Mouse (Mus musculus) small intestine, adult 2 months (tissue): ENCODE data around the gene Hspa1l. TPM values are rescaled to one million over a fixed set of nuclear protein-coding genes. Genes with fewer than 3 reads are reported as not detected.

ENCODE experiments used
- H3K27ac ChIP-seq: fragments of 200-500 bp; 2 replicates; pipeline ENCODE4 v1.5.1; 2012; ENCODE audit warnings: low read depth, low read length, control low read depth, inconsistent platforms; ENCODE audit not compliant: insufficient read depth
- H3K27me3 ChIP-seq: fragments of 200-500 bp; 2 replicates; pipeline ENCODE4 v1.6.1; 2012; ENCODE audit warnings: mild to moderate bottlenecking, moderate library complexity, low read length, inconsistent platforms; ENCODE audit not compliant: control insufficient read depth, insufficient read depth
- H3K36me3 ChIP-seq: fragments of 200-500 bp; 2 replicates; pipeline ENCODE4 v1.6.1; 2012; ENCODE audit warnings: mild to moderate bottlenecking, low read length, control low read depth, inconsistent platforms; ENCODE audit not compliant: control insufficient read depth, insufficient read depth
- H3K4me1 ChIP-seq: fragments of 200-500 bp; 2 replicates; pipeline ENCODE4 v1.6.1; 2012; ENCODE audit warnings: low read length, inconsistent platforms, mixed read lengths; ENCODE audit not compliant: control insufficient read depth, insufficient read depth, insufficient read length
- H3K4me3 ChIP-seq: fragments of 200-500 bp; 2 replicates; pipeline ENCODE4 v1.5.1; 2012; ENCODE audit warnings: low read depth, mild to moderate bottlenecking, control low read depth, inconsistent platforms, low read length, moderate library complexity
- CTCF ChIP-seq: fragments of 200-500 bp; IDR thresholded peaks from 2 replicates; pipeline ENCODE4 v1.5.1; 2012; ENCODE audit warnings: low read depth, mild to moderate bottlenecking, control low read depth, inconsistent platforms, low read length, moderate library complexity, mixed read lengths; ENCODE audit not compliant: insufficient replicate concordance, insufficient read length; ENCODE audit errors: extremely low read depth
- POLR2A ChIP-seq: fragments of 200-500 bp; IDR thresholded peaks from 2 replicates; pipeline ENCODE4 v1.6.1; 2012; ENCODE audit warnings: low read depth, mild to moderate bottlenecking, control low read depth, inconsistent platforms, low read length, moderate library complexity
- WGBS: fragments of 180-500 bp; shearing (Covaris S2); methylation state at CpG from one replicate; pipeline ENCODE4 v1.1.7; 2018; 5-methylcytosine and 5-hydroxymethylcytosine counted together
- polyA plus RNA-seq: library from polyadenylated mRNA; depleted of rRNA; stranded (reverse); fragments of >200 nt; gene quantifications from 2 replicates; pipeline ENCODE4 v1.2.3, GENCODE M21; 2012

Hspa1l gene
- polyA plus RNA-seq, 1 experiment: 0.06 TPM

- no peak overlapping the region for H3K4me3 ChIP-seq
- no peaks in the 10 kb centered on the region for H3K36me3 ChIP-seq
- peak overlapping the region; percentile 55; the same call in 1 of the 2 replicates for H3K27ac ChIP-seq
- H3K27me3 ChIP-seq: no peaks in the 10 kb centered on the region
- WGBS: 94% methylated on average over 8 of the region's 8 CpGs
- peaks cover 31% of the 10 kb centered on the region for H3K4me1 ChIP-seq
- TF ChIP-seq POLR2A (no peak), CTCF (no peak)
Observed at GRCm38 (mm10) chr17:35022541-35023060, 50.1 kb downstream of the Hspa1l start.

GRCm38 (mm10) chr17:35023221-35023620 is 50.7 kb downstream of the Hspa1l start:
- H3K27me3 ChIP-seq: no peaks in the 10 kb centered on the region
- WGBS: 80% methylated on average over 5 of the region's 5 CpGs
- no peaks in the 10 kb centered on the region for H3K36me3 ChIP-seq
- TF ChIP-seq POLR2A (no peak), CTCF (no peak)
- H3K27ac ChIP-seq: peak overlapping the region; percentile 84
- H3K4me1 ChIP-seq: peaks cover 29% of the 10 kb centered on the region
- H3K4me3 ChIP-seq: no peak overlapping the region

DNA sequence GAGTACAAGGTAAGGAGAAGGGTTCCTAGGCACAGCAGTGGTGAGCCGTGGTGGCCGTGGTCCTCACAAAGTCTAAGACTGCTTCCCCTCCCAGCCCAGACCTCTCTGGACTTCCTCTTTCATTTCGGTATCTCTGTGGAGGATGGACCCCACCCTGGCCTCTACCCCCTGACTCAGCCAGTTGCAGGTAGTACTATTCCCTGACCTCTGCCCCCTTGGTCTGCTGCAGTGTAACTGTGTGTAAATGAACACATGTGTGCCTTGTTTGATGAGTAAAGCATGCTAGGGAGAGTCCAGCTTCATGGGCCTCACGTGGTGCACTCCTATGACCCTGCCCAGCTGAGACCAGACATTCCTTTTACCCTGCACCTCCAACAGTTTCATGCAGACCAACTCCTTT is 51.3 kb downstream of the Hspa1l start:
- H3K4me3 ChIP-seq: no peak overlapping the region
- TF ChIP-seq POLR2A: peak; percentile 29; the same call in 1 of the 2 replicates
- TF ChIP-seq CTCF: no peak
- peak overlapping the region; percentile 84 for H3K27ac ChIP-seq
- H3K27me3 ChIP-seq: no peaks in the 10 kb centered on the region
- WGBS: 30% methylated on average over 4 of the region's 4 CpGs
- H3K36me3 ChIP-seq: no peaks in the 10 kb centered on the region
- H3K4me1 ChIP-seq: peaks cover 25% of the 10 kb centered on the region

DNA sequence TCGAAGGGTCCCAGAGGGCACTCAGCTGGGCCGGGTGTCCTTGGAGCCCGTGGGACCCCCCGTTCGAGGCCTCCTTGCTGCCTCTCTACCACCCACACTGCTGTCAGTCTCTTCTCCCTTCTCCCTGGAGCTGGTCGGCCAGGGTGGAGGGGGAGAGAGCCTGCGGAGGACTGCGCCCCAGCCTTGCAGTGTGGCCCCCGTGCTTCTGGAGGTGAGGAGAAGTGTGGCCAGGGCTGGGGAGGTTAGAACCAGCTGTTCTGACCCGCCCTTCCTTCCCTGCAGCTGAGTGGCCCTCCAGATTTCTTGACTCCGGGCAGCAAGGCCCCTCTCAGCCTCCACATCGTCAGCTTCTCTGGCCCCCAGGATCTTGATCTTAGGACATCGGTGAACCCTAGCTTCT is 51.8 kb downstream of the Hspa1l start:
- no peak overlapping the region for H3K4me3 ChIP-seq
- H3K27me3 ChIP-seq: no peaks in the 10 kb centered on the region
- no peak overlapping the region for H3K27ac ChIP-seq
- H3K36me3 ChIP-seq: no peaks in the 10 kb centered on the region
- TF ChIP-seq CTCF: no peak
- no peak for TF ChIP-seq POLR2A
- 74% methylated on average over 13 of the region's 13 CpGs for WGBS
- peaks cover 25% of the 10 kb centered on the region for H3K4me1 ChIP-seq

- WGBS: 73% methylated on average over 10 of the region's 10 CpGs
- Histone ChIP-seq H3K4me3 (no peak overlapping the region), H3K36me3 (no peaks in the 10 kb centered on the region), H3K27me3 (no peaks in the 10 kb centered on the region), H3K27ac (no peak overlapping the region), H3K4me1 (peaks cover 25% of the 10 kb centered on the region)
- no peak for TF ChIP-seq CTCF
- no peak for TF ChIP-seq POLR2A
Observed at GRCm38 (mm10) chr17:35024691-35025488, 52.4 kb downstream of the Hspa1l start.

DNA sequence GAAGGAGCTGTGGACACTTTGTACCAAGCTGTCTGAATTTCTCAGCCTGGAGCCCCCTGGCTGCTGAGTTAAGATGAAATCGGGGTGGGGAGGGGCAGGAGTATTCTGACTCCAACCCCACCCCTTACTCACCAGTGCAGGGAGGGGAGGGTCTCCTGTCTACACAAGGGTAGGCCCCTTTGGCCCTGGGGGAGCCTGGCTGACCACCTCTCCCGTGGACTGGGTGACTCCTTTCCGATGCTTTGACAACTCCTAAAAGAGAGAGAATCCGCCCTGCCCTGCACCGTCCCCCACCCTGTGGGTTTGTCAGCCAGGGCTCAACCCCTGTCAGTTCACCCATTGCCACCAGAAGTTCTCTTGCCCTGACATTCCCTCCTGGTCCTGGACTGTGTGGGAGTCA is 53.7 kb downstream of the Hspa1l start:
- H3K4me3 ChIP-seq: no peak overlapping the region
- peaks cover 25% of the 10 kb centered on the region for H3K4me1 ChIP-seq
- no peak for TF ChIP-seq POLR2A
- TF ChIP-seq CTCF: no peak
- no peak overlapping the region for H3K27ac ChIP-seq
- 87% methylated on average over 5 of the region's 5 CpGs for WGBS
- H3K27me3 ChIP-seq: no peaks in the 10 kb centered on the region
- no peaks in the 10 kb centered on the region for H3K36me3 ChIP-seq

DNA sequence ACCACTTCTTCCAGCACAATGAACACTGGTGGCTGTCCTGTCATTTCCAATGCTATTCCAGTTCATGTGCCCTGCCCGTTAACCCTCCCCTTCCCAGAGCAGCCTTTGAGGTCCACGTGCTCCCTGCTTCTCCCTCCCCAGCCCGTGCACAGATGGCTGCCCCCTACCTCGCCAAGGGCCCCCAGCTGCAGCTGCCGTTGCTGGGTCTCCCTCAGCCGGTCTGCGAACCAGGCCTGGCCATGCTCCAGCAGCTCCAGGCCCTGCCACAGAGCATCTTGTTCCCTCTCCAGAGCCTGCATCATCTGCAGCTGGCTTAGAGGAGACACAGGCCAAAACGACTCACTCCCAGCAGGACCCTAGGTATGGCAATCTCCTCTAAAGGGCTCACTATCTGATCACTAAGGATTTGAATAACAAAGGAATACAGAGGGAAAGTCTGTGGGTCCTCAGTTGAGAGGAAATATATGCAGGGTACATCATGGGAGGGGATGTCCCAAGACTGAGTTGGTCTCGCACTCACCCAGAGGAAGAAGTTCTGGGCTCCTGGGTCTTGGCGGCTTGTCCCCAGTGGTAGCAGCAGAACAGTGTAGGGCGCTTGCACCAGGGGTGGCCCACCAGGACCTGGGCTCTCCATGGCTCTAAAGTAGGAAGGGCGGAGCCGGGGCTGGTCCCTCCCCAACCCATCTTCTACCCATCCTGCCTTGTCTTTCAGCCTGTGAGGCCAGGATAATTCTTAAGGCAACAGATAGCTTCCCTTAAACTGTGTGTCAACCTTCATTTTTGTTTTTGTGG is 55.0 kb downstream of the Hspa1l start, which contains the start of gene Sapcd1:
Gene Sapcd1, minus strand, starts transcription at position 740 of the 792 bp plus-strand sequence.
- no peak within 1 kb of the TSS for H3K4me3 ChIP-seq
- H3K4me1 ChIP-seq: peaks cover 21% of the 10 kb centered on the region
- H3K27ac ChIP-seq: no peak within 1 kb of the TSS
- no peak for TF ChIP-seq CTCF
- no peak for TF ChIP-seq POLR2A
- 64% methylated on average over 13 of the region's 13 CpGs for WGBS
- no peaks in the 10 kb centered on the region for H3K36me3 ChIP-seq
- H3K27me3 ChIP-seq: no peaks in the 10 kb centered on the region
